Mouse (Mus musculus): ENCODE results near the gene Alkbh7. TPM values are rescaled to one million over a fixed set of nuclear protein-coding genes. Genes with fewer than 3 reads are reported as not detected.

Alkbh7 gene
- polyA plus RNA-seq, 1 experiment from 2014 or later, result 60.2 TPM

DNA sequence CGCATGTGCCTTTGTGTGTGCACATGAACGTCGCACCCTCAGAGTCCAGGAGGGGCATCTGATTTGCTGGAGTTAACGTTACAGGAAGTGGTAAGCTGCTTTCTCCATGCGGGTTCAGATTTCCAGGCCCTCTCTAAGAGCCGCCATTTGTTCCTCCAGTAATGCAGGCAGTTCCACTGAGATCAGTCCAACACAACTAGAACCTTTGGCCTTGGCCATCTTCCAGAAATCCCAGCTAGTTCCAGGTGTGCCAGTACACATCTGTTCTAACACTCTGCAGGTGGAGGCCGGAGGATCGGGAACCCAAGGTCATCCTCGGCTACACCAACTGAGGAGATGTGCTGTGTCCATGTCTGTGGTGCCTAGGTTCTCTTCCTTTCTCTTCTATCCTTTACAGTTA lies 12.3 kb upstream of the Alkbh7 start:
- H3K4me1 ChIP-seq (ENCODE audit: control insufficient read depth, insufficient read depth, low read length), result no peaks in the 10 kb centered on the region
- no peak overlapping the region for H3K27ac ChIP-seq (ENCODE audit: low read depth, low read length)
- no peaks in the 10 kb centered on the region for H3K27me3 ChIP-seq (ENCODE audit: control insufficient read depth, insufficient read depth, low read length)
- H3K36me3 ChIP-seq (ENCODE audit: control insufficient read depth, insufficient read depth, low read length), result no peaks in the 10 kb centered on the region
- no peak overlapping the region for H3K9ac ChIP-seq (replicated peaks; ENCODE audit: low read depth, low read length)
- no peak overlapping the region for H3K4me3 ChIP-seq (ENCODE audit: low read depth, low read length)
- no peaks in the 10 kb centered on the region for H3K9me3 ChIP-seq (ENCODE audit: control insufficient read depth, low read length)
- ATAC-seq (ENCODE audit: low read depth), result no peak
- no peak overlapping the region for H3K4me2 ChIP-seq (ENCODE audit: low read depth, low read length)
- 89% methylated on average over 9 of the region's 9 CpGs for WGBS

DNA sequence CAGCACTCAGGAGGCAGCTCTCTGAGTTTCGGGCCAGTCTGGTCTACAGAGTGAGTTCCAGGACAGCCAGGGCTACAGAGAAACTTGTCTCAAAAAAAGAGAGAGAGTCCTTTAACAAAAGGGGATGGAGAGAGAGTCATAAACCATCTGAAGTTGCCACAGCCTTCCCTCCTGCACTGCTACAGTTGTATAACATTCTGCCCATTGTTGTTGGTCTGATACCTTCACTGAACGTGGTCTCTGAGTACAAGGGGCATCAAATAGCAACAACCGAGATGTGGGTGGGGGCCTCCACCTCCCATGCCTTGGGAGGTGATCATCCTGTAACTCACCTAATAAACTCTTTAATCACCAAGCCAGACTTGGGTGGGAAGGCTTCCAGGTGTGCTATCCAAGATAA lies 11.5 kb upstream of the Alkbh7 start:
- no peak overlapping the region for H3K4me3 ChIP-seq (ENCODE audit: low read depth, low read length)
- H3K27ac ChIP-seq (ENCODE audit: low read depth, low read length), result no peak overlapping the region
- 63% methylated on average over 3 of the region's 3 CpGs for WGBS
- H3K36me3 ChIP-seq (ENCODE audit: control insufficient read depth, insufficient read depth, low read length), result no peaks in the 10 kb centered on the region
- H3K4me2 ChIP-seq (ENCODE audit: low read depth, low read length), result no peak overlapping the region
- no peaks in the 10 kb centered on the region for H3K9me3 ChIP-seq (ENCODE audit: control insufficient read depth, low read length)
- no peak for ATAC-seq (ENCODE audit: low read depth)
- no peaks in the 10 kb centered on the region for H3K27me3 ChIP-seq (ENCODE audit: control insufficient read depth, insufficient read depth, low read length)
- H3K9ac ChIP-seq (replicated peaks; ENCODE audit: low read depth, low read length), result no peak overlapping the region
- H3K4me1 ChIP-seq (ENCODE audit: control insufficient read depth, insufficient read depth, low read length), result 0 out of 2 replicates have a peak, but pooled peaks cover under 1% of the 10 kb centered on the region

GRCm38 (mm10) chr17:56986105-56986805 lies 10.9 kb upstream of the Alkbh7 start:
- H3K4me2 ChIP-seq (ENCODE audit: low read depth, low read length), result no peak overlapping the region
- no peak for ATAC-seq (ENCODE audit: low read depth)
- H3K27me3 ChIP-seq (ENCODE audit: control insufficient read depth, insufficient read depth, low read length), result no peaks in the 10 kb centered on the region
- H3K9me3 ChIP-seq (ENCODE audit: control insufficient read depth, low read length), result no peaks in the 10 kb centered on the region
- H3K27ac ChIP-seq (ENCODE audit: low read depth, low read length), result no peak overlapping the region
- WGBS, result 87% methylated on average over 3 of the region's 3 CpGs
- 0 out of 2 replicates have a peak, but pooled peaks cover 6% of the 10 kb centered on the region for H3K4me1 ChIP-seq (ENCODE audit: control insufficient read depth, insufficient read depth, low read length)
- H3K9ac ChIP-seq (replicated peaks; ENCODE audit: low read depth, low read length), result no peak overlapping the region
- H3K36me3 ChIP-seq (ENCODE audit: control insufficient read depth, insufficient read depth, low read length), result no peaks in the 10 kb centered on the region
- no peak overlapping the region for H3K4me3 ChIP-seq (ENCODE audit: low read depth, low read length)

DNA sequence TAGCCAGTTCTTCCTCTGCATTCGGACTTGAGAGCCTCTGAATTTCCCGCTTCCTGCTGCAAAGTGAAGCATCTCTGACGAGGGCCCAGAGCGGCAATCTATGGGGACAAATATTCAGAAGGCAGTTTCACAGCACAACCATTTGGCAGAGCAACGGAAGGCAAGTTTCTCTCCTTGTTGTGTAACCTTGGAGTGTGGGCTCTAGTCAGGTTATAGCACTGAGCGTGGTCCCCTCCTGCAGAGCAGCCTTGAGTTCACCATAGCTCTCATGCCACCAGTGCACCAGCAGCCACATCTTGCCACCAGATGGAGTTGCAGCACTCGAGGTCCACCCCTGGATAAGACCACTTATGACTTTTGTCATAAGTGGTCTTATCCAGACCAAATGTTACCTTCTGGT lies 8.7 kb upstream of the Alkbh7 start:
- H3K4me3 ChIP-seq (ENCODE audit: low read depth, low read length), result no peak overlapping the region
- no peak overlapping the region for H3K27ac ChIP-seq (ENCODE audit: low read depth, low read length)
- H3K9ac ChIP-seq (replicated peaks; ENCODE audit: low read depth, low read length), result no peak overlapping the region
- 0 out of 2 replicates have a peak, but pooled peaks cover 6% of the 10 kb centered on the region for H3K4me1 ChIP-seq (ENCODE audit: control insufficient read depth, insufficient read depth, low read length)
- H3K4me2 ChIP-seq (ENCODE audit: low read depth, low read length), result no peak overlapping the region
- no peaks in the 10 kb centered on the region for H3K27me3 ChIP-seq (ENCODE audit: control insufficient read depth, insufficient read depth, low read length)
- H3K36me3 ChIP-seq (ENCODE audit: control insufficient read depth, insufficient read depth, low read length), result peaks cover 6% of the 10 kb centered on the region; the same call in 1 of the 2 replicates
- no peaks in the 10 kb centered on the region for H3K9me3 ChIP-seq (ENCODE audit: control insufficient read depth, low read length)
- ATAC-seq (ENCODE audit: low read depth), result no peak
- 86% methylated on average over 7 of the region's 7 CpGs for WGBS

DNA sequence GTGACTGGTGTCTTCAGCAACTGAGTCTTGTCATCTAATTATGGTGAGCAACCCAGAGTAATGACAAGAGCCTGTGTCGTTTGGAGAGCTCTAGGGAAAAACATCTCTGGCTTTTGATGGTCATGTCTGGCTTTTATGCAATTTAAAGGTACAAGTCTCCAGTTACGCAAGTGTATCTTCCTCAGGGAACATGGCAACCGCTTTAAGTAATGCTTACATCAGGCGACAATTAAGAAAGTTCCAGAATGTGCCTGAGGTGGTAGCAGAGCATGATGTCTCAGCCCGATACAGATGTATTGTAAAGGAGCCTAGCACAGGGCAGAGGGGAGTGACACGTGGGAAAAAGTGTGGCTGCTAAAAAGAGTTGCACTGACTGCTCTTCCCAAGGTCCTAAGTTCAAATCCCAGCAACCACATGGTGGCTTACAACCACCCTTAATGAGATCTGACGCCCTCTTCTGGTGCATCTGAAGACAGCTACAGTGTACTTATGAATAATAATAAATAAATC lies 8.2 kb upstream of the Alkbh7 start:
- H3K4me1 ChIP-seq (ENCODE audit: control insufficient read depth, insufficient read depth, low read length), result 0 out of 2 replicates have a peak, but pooled peaks cover 6% of the 10 kb centered on the region
- ATAC-seq (ENCODE audit: low read depth), result no peak
- H3K4me2 ChIP-seq (ENCODE audit: low read depth, low read length), result peak overlapping the region; percentile 80
- 73% methylated on average over 7 of the region's 7 CpGs for WGBS
- H3K9me3 ChIP-seq (ENCODE audit: control insufficient read depth, low read length), result no peaks in the 10 kb centered on the region
- H3K36me3 ChIP-seq (ENCODE audit: control insufficient read depth, insufficient read depth, low read length), result peaks cover 11% of the 10 kb centered on the region
- no peak overlapping the region for H3K27ac ChIP-seq (ENCODE audit: low read depth, low read length)
- H3K9ac ChIP-seq (replicated peaks; ENCODE audit: low read depth, low read length), result no peak overlapping the region; the same call in 1 of the 2 replicates
- no peaks in the 10 kb centered on the region for H3K27me3 ChIP-seq (ENCODE audit: control insufficient read depth, insufficient read depth, low read length)
- H3K4me3 ChIP-seq (ENCODE audit: low read depth, low read length), result peak overlapping the region; percentile 85; the same call in 1 of the 2 replicates

GRCm38 (mm10) chr17:56989467-56990114 lies 7.5 kb upstream of the Alkbh7 start:
- peak; percentile 95 for ATAC-seq (ENCODE audit: low read depth)
- H3K4me2 ChIP-seq (ENCODE audit: low read depth, low read length), result peak overlapping the region; percentile 80

GRCm38 (mm10) chr17:56990115-56990746 lies 6.9 kb upstream of the Alkbh7 start, which contains the start of gene Clpp:
Gene Clpp (plus strand): TSS chr17:56990305.
- 1% methylated on average over 52 of the region's 52 CpGs for WGBS
- H3K27ac ChIP-seq (ENCODE audit: low read depth, low read length), result peak within 1 kb of the TSS; percentile 84
- H3K9ac ChIP-seq (replicated peaks; ENCODE audit: low read depth, low read length), result peak within 1 kb of the TSS; percentile 73
- peak within 1 kb of the TSS; percentile 80 for H3K4me2 ChIP-seq (ENCODE audit: low read depth, low read length)
- H3K36me3 ChIP-seq (ENCODE audit: control insufficient read depth, insufficient read depth, low read length), result peaks cover 20% of the 10 kb centered on the region
- peak within 1 kb of the TSS; percentile 85 for H3K4me3 ChIP-seq (ENCODE audit: low read depth, low read length)
- no peaks in the 10 kb centered on the region for H3K9me3 ChIP-seq (ENCODE audit: control insufficient read depth, low read length)
- peak; percentile 97 for ATAC-seq (ENCODE audit: low read depth)
- H3K27me3 ChIP-seq (ENCODE audit: control insufficient read depth, insufficient read depth, low read length), result no peaks in the 10 kb centered on the region
- H3K4me1 ChIP-seq (ENCODE audit: control insufficient read depth, insufficient read depth, low read length), result 0 out of 2 replicates have a peak, but pooled peaks cover 6% of the 10 kb centered on the region

More at GRCm38 (mm10) chr17:56989467-56990114, 7.5 kb upstream of the Alkbh7 start:
- Histone ChIP-seq H3K9ac (replicated peaks; ENCODE audit: low read depth, low read length) (peak overlapping the region; percentile 73), H3K27me3 (ENCODE audit: control insufficient read depth, insufficient read depth, low read length) (no peaks in the 10 kb centered on the region), H3K27ac (ENCODE audit: low read depth, low read length) (peak overlapping the region; percentile 84), H3K9me3 (ENCODE audit: control insufficient read depth, low read length) (no peaks in the 10 kb centered on the region), H3K4me3 (ENCODE audit: low read depth, low read length) (peak overlapping the region; percentile 85), H3K4me1 (ENCODE audit: control insufficient read depth, insufficient read depth, low read length) (0 out of 2 replicates have a peak, but pooled peaks cover 6% of the 10 kb centered on the region), H3K36me3 (ENCODE audit: control insufficient read depth, insufficient read depth, low read length) (peaks cover 16% of the 10 kb centered on the region)
- WGBS, result 4% methylated on average over 25 of the region's 25 CpGs

DNA sequence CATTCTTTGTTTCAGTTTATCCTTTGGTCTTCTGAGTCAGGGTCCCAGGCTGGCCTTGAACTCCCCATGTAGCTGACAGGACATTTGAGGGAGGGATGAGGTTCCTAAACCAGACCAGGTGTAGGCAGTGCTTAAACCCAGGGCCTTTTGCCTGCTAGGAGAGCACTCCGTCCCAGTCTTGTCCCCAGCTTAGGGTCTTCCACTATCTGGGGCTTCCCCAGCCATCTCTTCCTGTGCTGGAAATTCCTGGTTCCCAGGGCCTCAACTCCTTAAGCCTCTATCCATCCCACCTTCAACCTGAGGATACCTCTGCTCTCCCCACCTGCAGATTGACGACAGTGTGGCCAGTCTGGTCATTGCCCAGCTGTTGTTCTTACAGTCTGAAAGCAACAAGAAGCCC lies 6.2 kb upstream of the Alkbh7 start:
- Histone ChIP-seq H3K9ac (replicated peaks; ENCODE audit: low read depth, low read length) (peak overlapping the region; percentile 73), H3K27me3 (ENCODE audit: control insufficient read depth, insufficient read depth, low read length) (no peaks in the 10 kb centered on the region), H3K4me3 (ENCODE audit: low read depth, low read length) (peak overlapping the region; percentile 85), H3K4me1 (ENCODE audit: control insufficient read depth, insufficient read depth, low read length) (0 out of 2 replicates have a peak, but pooled peaks cover 6% of the 10 kb centered on the region), H3K27ac (ENCODE audit: low read depth, low read length) (no peak overlapping the region), H3K36me3 (ENCODE audit: control insufficient read depth, insufficient read depth, low read length) (peaks cover 21% of the 10 kb centered on the region), H3K4me2 (ENCODE audit: low read depth, low read length) (peak overlapping the region; percentile 80), H3K9me3 (ENCODE audit: control insufficient read depth, low read length) (no peaks in the 10 kb centered on the region)
- ATAC-seq (ENCODE audit: low read depth), result no peak
- 90% methylated on average over 2 of the region's 2 CpGs for WGBS
